Mouse (Mus musculus) urinary bladder, postnatal 14 days (tissue): ENCODE data around the gene Gsta4.
"Not testable (repeated sequence)": the region's sequence is repeated elsewhere in the genome, so short reads cannot be mapped to it uniquely, and the experiment has no call there.

Experiments
- DNase-seq: peaks from one replicate; pipeline ENCODE4 v3.0.0; 2021; ENCODE audit warnings: low spot score

The Gsta4 gene

DNA sequence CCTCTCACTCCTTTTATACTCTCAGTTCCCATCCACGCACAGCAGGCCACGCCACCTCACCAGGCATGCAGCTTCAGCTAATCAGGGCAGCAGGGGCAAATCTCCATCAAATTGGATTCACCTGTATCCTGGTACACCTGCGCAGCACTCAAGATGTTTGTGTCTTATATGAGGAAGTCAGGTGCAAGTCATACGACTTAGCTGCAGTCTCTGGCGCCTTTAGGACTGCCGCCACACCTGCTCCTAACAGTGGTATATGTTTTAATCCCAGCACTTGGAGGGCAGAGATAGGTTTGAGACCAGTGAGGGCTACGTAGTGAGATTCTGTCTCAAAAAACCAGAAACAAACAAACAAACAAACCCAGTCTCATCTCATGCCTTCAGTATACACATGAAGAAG, at the start of gene Gsta4:
TSS of gene Gsta4 (plus strand) at position 301 of the 400 bp plus-strand sequence.
- not testable (repeated sequence) for DNase-seq

DNA sequence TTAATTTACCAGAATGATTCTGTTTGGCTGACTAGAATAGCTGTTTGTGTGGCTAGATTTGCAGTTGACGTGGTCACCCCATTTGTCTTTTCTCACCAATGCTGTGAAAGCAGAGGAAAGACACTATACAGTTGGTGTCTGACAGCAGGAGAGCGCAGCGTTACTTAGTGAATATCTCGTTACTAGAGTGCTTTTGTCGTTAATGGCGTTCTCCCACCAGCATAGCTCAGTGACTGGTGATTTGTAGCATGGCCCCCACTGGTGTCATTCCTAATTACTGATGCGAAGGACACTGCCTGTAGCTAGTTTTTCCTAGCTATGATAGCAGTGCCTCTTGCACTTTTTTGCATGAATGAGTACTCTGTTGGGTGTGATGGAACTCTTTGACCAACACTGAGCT, 46.9 kb upstream of the Gsta4 start:
- no peak for DNase-seq

DNA sequence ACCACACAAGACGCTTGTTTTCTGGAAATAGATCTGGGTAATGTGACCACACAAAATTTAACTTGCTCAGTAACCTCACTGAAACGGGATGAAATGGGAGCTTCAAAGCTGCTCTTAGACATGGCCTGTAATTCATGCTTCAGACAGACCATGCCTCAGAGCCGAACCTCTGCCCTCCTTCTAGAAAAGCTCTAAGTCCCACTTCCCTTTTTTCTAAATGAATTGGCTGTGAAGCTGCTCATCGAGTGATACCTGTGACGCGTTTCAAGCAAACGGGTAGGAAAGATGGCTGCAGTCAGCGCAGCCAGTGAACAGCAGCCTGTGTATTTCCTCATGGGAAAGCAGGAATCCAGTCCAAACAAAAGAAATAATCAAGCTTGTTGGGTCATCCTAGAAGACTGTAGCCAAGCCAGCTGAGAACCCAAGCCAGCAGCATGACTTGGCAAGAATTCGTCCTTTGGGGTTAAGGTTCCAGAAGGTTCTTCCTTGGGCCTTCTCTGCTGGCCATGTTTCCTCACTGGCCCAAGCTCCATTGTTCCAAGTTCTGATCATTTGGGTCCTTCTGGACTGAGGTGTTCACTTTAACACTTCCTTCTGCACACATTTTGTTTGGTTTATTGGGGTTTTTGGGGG, 44.4 kb upstream of the Gsta4 start:
- no peak for DNase-seq

DNA sequence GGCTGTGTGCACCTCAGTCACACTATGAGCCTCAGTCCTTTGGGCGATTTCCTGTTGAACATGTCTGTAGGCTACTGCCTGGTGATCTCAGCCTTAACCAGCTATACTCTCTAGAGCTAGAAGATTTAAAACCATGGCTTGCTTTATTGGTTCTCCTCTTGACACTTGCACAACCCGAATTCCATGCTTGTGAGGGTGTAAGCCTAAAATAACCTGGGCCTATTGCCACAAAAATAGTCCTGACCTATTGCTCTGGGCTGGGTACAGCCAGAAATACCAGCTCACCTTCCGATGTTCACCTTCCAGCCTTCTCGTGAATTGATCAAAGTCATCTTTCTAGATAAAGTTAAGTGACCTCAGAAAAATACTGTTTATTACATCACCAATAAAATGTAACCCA, 43.1 kb upstream of the Gsta4 start:
- no peak for DNase-seq

DNA sequence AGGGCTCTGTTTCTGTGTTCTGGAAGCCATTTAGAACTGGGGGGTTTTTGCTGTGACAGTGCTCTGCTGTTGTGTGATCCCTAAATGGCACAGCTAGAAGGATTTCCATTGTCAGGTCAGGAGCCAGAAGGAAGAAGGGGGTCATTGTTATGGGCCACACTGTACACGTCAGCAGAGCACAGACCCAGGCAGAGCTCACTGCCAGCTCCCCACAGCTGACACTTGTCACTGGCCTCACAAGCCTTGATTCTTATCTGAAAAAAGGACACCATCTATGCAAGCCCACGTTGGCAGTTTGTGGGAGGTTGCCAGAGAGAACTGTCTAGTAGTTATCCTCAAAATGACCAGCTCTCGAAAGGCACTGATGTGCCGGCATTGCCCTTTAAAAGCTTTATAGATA, 36.5 kb upstream of the Gsta4 start:
- DNase-seq = no peak

DNA sequence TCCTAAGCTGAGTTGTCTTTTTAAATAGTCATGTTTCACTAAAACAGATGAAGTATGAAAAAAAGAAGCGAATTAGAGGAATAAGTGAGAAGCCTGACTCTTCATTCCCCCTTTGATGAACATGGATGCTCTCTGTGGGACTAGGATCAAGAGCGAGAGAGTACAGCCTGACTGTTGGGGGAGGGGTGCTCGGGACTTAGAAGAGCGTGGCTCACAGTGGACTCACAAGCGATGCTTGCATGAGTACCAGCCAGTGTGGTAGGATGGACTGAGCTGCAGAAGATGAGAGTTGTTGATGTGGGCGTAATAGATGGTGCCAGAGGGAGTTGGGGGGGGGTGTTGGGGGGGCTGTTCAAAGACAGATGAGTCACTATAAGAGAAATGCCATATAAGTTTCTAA, 35.9 kb upstream of the Gsta4 start:
- DNase-seq = no peak

DNA sequence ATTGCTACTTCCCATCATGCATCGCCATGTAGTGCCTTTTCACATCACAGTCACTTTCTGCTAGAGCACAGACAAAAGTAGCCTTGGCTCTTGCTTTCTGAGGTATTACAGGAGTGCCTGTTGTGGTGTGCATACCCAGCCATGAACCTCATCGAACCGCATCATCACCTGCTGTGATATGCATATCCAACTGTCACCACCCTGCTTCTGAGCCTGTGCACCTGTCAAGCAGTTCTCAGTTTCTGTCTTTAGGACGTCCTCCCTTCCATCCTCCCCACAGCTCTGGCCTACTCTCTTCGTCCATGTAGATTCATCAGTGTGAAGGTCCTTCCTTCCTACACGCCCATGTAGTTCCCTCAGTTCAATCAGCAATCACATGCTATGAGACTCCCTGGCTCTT, 34.4 kb upstream of the Gsta4 start:
- no peak for DNase-seq

DNA sequence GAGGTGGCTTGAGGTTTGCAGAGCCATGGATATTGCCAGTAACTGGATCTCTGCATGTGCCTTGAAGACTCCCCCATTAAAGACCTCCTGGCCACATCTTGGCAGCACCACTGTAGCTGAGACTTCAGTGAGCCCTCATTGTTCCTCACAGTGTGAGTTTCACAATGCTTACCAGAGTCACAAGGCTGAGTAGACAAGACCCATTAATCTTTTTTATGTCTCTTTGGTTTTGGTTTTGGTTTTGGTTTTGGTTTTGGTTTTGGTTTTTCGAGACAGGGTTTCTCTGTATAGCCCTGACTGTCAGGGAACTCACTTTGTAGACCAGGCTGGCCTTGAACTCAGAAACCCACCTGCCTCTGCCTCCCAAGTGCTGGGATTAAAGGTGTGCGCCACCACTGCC, 32.8 kb upstream of the Gsta4 start:
- not testable (repeated sequence) for DNase-seq

DNA sequence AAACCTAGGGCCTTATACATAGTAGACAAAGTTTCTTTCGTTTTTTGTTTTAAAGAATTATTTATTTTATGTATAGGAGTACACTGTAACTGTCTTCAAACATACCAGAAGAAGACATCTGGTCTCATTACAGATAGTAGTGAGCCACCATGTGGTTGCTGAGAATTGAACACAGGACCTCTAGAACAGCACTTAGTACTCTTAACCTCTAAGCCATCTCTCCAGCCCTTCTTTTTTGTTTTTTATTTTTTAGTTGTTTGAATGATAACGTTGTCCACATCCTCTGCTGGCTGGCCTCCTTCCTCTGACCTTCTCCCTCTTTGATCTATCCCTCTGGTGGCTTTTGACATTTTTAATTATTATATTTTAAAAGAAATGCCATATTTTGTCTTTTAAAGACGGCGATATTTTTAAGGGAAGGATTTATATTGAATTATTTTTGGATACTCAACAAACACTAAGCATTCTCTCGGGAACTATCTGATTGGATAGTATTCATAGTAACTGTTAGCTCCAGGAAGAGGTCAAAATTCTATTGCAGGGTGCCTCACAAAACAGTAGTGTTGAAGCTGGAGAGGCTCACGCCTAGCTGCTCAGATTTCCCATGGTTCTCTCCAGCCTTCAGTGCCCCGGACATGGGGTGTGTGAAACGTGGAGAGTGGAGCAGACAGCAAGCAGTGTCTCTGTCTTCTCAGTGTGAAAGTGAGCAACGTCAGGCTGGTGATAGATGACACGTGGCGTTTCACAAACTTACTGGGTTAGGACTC, 28.2 kb upstream of the Gsta4 start:
- no peak for DNase-seq

DNA sequence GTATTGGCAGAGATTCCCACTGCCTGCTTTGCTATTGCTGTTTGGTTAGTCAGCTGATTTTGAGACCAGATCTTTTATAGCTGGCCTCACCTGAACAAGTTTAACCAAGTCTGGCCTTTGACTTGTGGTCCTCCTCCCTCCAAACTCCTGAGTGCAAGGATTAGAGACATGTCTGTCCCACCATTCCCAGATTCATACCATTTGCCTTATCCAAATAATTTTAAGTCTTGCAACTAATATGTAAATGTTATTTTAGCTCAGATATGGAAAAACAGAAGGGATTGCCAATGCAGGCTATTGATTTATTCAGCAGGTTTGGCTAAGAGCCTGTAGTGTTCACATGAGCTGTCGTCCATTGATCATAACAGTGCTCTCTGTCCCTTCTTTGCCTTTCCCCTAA, 25.4 kb upstream of the Gsta4 start:
- DNase-seq = no peak

DNA sequence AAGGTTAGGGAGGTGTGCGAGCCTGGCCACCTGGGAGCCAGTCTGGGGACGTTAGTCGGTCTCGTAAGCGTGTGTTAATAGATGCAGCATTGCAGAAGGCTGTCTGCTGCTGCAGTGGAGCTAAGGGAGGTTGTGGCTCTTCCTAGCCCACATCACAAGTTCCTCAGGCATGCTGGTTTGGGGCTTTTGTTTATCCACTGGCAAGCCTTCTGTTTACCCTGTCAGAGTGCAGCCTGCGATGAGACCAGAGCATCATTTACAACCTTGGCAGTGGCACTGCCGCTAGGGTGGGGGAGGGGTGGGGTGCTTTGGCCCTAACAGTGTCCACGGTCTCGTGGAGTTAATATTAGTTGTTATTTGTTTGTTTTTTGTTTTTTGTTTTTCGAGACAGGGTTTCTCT, 19.3 kb upstream of the Gsta4 start:
- no peak for DNase-seq

DNA sequence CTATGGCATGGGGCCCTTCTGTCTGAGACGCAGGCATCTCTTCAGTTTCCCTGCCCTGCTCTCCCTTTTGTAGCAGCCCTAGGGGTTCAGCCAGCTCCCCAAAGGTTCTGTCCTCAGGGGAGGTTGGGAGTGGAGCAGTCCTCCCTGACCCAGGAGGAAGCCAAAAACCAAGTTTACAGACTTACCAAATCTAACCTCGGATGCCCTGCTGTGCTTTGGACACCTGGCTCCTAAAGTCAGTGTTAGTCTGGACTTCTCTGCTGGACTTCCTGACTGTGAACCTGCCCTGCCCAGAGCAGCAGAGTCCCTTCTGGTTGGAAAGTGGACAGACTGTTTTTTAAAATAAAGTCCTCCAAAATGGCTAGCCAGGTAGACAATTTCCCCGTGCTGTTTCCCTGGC, 17.8 kb upstream of the Gsta4 start:
- DNase-seq = no peak

DNA sequence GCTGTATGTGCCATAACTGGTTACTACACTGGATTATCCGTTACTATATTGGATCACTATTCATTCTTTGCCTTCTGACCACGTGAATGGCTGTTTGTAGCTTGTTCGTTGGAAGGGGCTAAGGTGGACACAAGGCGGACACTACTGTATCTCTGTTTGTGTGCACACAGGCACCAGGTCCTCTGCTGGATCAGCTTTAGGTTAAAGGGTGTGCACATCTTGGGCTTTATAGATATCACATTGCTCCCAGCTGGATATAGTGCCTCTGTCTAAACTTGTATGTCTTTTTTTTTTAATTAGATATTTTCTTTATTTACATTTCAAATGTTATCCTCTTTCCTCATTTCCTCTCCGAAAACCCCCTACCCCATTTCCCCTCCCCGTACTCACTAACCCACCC, 17.1 kb upstream of the Gsta4 start:
- no peak for DNase-seq

DNA sequence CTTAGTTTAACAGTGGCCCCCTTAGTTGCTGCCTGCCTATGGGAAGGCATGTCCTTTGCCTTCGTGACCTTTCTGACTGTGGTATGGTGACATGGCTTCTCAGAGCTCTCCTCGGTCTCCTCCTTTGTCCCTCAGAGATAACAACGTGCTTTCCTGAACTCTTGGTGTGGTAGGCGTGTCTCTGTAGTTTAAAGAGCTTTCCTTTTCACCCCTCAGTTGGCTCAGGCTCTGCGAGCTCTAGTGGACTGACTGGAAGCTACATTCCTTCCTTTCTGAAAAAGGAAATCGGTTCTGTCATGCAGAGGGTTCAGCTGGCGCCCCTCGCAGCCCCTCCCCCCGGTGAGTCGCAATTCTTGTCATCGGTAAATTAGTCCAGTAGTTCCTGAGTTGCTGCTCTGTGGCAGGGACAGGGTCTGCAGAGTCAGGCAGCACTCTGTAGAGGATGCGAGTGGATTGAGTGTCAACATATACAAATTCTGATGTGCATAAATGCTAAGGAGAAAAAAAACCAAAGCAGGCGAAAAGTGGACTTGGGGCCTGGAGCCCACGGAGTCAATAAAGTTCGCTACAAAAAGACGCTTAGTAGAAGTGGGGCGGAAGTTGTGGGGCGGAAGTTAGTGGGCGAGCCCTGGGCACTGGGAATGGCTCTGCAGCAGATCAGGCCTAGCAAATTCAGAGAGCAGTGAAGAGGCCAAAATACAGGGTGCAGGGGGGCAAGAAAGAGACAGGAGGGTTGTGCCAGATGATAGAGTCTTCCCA, 15.7 kb upstream of the Gsta4 start:
- DNase-seq = no peak

DNA sequence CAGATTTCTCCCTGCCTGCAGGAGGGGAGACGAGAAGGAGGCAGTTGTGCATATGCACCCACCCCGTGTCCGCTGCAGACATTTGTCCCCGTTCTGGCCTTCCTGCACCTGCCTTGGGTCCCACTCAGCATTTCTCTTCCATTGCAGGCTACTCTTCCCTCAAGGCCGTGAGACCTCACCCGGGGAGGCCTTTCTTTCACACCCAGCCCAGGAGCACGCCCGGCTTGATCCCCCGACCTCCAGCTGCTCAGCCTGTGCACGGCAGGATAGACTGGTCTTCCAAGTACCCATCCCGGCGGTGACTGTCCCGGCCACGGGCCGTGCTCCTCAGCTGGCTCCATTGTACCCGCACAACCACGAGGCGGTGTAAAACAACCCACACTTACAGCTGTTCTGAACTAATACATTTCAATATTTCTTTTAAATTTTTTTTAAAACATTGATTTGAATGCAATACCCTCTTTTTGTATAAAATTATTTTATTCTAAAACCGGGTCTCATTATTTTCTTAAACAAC, 15.1 kb upstream of the Gsta4 start:
- DNase-seq = no peak

DNA sequence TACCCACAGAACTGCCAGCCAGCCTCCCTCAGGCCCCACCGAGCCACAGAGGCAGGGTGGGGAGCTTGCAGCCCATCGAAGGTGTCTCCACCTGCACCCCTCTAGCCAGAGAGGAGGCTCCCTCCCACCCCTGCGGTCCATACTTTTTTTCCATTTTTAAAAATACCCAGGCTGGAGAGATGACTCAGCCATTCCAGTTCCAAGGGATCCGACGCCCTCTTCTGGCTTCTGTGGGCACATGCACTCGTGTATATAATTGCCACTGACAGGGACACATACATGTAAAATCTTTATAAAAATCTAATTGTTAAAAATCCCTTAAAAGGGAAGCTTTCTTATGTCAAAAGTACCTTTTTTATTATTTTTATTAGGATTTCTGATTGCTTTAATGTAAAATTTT, 13.7 kb upstream of the Gsta4 start:
- no peak for DNase-seq

DNA sequence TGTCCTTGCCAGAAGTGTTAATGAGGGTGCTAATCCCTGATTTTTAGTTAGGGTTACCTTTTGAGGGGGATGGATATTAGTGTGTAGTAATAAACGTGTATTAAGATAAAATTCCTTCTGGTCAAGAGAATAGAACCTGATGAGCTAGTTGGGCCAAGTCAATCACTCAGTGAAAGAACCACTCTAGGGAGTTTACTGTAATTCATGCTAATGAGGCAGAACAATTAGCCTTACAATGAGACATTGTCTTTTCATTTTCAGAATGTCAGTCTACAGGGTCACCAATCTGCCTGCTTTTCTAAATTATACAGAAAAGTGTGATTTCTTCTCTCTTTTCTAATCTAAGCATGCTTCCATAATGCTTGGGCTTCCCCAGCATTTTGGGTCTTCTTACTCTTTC, 8.6 kb upstream of the Gsta4 start:
- DNase-seq = no peak

DNA sequence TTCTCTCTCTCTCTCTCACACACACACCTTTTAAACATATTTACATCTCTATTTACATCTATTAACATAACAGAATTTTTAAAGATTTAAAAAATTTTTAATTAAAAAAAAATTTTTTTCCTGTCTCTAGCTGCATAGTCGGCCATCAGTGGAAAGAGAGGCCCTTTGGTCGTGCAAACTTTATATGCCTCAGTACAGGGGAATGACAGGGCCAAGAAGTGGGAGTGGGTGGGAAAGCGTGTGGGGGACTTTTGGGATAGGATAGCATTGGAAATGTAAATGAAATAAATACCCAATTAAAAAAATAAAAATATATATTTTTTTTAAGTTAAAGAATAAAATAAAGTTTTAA, 7.7 kb upstream of the Gsta4 start:
- DNase-seq = not testable (repeated sequence)

DNA sequence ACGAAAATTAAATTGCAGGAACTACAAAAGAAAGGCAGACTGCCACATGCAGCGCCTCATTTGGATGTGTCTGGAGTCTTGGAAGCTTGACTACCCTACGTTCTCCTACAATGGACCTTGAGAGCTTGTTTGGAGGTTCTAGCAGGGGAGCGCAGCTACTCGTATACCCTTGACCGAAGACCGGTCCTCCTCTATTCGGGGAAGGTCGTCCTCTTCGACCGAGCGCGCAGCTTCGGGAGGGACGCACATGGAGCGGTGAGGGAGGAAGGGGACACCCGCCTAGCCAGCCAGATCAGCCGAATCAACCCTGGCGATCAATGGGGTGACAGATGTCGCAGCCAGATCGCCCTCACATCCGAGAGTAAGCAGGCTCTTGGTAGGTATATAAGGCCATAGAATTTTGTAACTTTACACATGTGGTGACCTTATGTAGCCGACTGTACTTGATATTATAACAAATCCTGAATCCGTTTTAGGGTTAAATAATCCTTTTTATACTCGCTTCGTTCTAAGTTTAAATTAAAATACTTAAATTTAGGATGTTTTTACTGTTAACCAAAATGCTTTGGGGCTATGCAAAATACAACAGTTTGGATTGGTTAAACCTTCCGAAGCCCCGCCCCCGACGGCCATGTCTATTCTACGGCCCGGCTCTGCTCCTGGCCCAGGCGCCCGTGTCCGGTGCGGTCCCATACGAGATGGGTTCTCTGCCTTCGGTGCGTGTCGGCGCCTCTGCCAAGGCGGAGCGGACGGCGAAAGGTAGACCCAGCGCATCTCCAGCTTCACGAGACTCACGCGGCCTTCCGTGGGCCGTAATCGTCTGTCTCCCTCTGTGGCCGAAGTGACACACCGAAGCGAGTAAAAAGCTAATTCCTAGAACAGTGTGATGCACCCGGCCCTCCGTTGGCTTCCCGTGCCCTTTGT, 7.0 kb upstream of the Gsta4 start:
- DNase-seq = peak; percentile 97

DNA sequence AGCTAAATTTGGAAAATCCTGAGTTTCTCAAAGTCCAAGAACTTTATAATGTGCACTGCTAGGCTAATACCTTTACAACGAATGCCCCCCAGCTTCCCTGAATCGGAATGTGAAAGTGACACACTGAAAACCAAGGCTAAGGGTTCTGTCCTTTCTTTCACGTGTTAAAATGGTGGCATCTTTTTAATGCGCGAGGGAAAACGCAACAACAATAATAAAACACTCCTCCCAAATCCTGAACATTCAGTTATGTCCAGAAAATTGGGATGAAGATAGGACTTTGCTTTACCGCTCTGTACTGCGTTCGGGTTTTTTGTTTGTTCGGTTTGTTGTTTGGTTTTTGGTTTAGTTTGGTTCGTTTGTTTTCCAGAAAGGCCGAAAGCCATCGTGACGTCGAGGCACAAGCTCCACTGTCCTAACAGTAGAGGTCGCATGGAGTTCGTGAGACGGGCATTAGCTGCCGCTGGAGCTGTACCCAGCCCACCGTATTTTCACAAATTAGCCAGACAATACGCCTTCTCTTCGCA, 6.3 kb upstream of the Gsta4 start:
- DNase-seq = peak; percentile 68

DNA sequence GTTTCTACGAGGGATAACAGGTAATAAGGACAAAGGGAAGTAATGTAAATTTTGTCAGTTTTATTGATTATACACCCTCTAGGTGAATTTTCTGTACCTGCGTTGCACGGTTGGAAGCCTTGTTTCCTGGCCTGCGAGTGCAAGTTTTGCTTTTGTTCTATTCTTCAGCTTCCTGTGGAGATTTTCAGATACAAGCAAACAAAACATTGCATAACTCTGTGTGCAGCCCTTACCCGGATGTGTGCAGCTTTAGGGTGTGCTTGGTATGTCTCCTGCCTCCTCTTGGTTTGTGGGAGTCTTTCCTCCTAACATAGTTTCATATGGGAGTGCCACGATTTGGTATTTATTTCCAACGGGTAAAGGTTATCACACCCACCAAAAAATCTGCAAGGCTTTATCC, 5.7 kb upstream of the Gsta4 start:
- DNase-seq = peak; percentile 59

DNA sequence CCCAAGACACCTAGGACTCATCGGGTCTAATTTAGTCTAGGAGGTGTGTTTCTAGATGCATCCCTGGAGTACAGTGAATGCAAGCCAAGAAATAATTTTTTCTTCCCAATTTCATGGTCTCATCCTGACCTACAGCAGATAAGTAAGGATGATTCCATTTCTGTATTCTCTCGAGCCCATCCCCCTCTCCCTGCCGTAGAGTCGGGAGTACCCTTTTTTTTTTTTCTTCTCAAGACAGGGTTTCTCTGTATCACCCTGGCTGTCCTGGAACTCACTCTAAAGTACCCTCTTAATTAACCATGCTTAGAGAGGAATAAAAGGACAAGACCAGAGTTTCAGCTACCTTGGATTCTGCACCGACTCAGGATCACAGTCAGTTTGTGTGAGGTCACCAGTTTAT, 4.4 kb upstream of the Gsta4 start:
- no peak for DNase-seq
